Mouse (Mus musculus) hindbrain, embryonic 16.5 days (tissue): ENCODE results near the gene Ak9. TPM values are rescaled to one million over a fixed set of nuclear protein-coding genes. Genes with fewer than 3 reads are reported as not detected.

Source experiments
- polyA plus RNA-seq: library from polyadenylated mRNA; unstranded; fragments of >200 nt; fragmentation: Nextera tagmentation; extraction: Ambion mirVana; gene quantifications from 2 replicates; pipeline ENCODE4 v1.2.1, GENCODE M21; 2015

The Ak9 gene
- polyA plus RNA-seq, 1 experiment from 2014 or later, result 0.24 TPM

Other genes with a start within 250 kb of the Ak9 start
- gene Gpr6, start 231.7 kb upstream of the Ak9 start, polyA plus RNA-seq, result 1.5 and 1.7 TPM in 2 replicates
- gene Fig4, start 720 bp upstream of the Ak9 start, polyA plus RNA-seq, result 31.2 and 32.1 TPM in 2 replicates
- 16.9 and 18.2 TPM in 2 replicates for gene Zbtb24, start 146.4 kb downstream of the Ak9 start, polyA plus RNA-seq
- 25.9 and 31.0 TPM in 2 replicates for gene Mical1, start 172.3 kb downstream of the Ak9 start, polyA plus RNA-seq
- 46.5 and 52.9 TPM in 2 replicates for gene Smpd2, start 186.4 kb downstream of the Ak9 start, polyA plus RNA-seq
- 4.5 and 5.3 TPM in 2 replicates for gene Ppil6, start 186.5 kb downstream of the Ak9 start, polyA plus RNA-seq
- gene Cd164, start 215.4 kb downstream of the Ak9 start, polyA plus RNA-seq, result 57.2 and 62.9 TPM in 2 replicates